In the genomic region with DNA sequence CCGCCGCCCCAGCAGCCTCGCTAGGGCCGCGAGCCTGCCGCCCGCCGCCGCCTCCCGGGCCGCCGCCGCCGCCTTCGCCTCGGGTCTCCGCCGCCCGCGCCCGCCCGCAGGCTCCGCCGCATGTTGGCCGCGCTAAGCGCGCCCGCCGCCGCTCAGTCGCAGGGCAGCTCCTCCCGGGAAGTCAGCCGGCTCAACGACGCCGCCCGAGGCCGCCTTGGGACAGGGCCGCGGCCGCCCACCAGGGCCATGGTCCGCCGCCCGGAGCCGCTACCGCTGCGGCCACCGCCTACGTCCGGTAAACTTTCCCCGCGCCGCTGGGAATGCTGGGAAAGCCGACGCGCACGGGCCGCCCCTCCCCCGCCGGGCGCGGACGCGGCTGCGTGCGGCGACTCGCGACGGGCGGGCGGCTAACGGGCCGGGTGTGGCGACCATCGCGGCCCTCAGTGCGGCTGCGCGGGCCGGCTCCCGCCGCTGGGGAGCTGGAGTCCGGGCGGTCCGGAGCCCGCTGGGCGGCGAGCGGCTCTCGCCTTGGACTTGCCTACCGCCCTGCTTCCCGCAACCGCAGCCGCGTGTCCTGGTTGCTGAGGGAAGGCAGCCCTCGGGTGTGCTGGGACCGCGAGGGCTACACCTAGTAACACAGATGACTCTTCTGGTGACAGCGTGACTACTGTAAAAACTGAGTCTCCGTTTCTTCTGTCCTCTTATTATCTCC, we compare ENCODE assay signal across 8 mouse cellular contexts. TPM values are rescaled to one million over a fixed set of nuclear protein-coding genes. Genes with fewer than 3 reads are reported as not detected.
DNase-seq lines count a peak whose midpoint lies in the region; ATAC-seq and TF ChIP-seq lines count a peak whose summit lies in the region.

Gene Sav1 (minus strand): TSS at position 217 of the 712 bp plus-strand sequence.

- H3K27me3 ChIP-seq in embryonic facial prominence, embryonic 14.5 days (replicated peaks; ENCODE audit: control insufficient read depth, insufficient read depth, low read length): no peaks in the 10 kb centered on the region
- no peaks in the 10 kb centered on the region for H3K27me3 ChIP-seq in heart, adult 2 months (ENCODE audit: control insufficient read depth, insufficient read depth, low read length)
- H3K27me3 ChIP-seq in limb, embryonic 12.5 days: no peaks in the 10 kb centered on the region
- no peaks in the 10 kb centered on the region for H3K27me3 ChIP-seq in midbrain, embryonic 14.5 days (ENCODE audit: control insufficient read depth, insufficient read depth, low read length)

- H3K4me3 ChIP-seq in bone marrow, adult 2 months (replicated peaks; ENCODE audit: control insufficient read depth, low read depth, low read length): peak within 1 kb of the TSS; percentile 99
- peak within 1 kb of the TSS; percentile 90 for H3K4me3 ChIP-seq in embryonic facial prominence, embryonic 14.5 days (ENCODE audit: low read depth, low read length)
- peak within 1 kb of the TSS; percentile 81 for H3K4me3 ChIP-seq in heart, adult 2 months
- peak within 1 kb of the TSS; percentile 86 for H3K4me3 ChIP-seq in limb, embryonic 12.5 days (replicated peaks)
- H3K4me3 ChIP-seq in midbrain, embryonic 14.5 days (replicated peaks; ENCODE audit: low read depth, low read length): peak within 1 kb of the TSS; percentile 80

- intact Hi-C loops in heart, adult 2 months (cut with DNase I): loop anchor here (5.0 kb wide), 2 partner anchors 75 to 160 kb away; no protein-coding TSS in a partner anchor

- under 1% methylated on average over 89 of the region's 102 CpGs for WGBS in bone marrow, adult 2 months
- WGBS in embryonic facial prominence, embryonic 14.5 days: 0% methylated on average over 31 of the region's 102 CpGs
- under 1% methylated on average over 101 of the region's 102 CpGs for WGBS in heart, adult 2 months
- under 1% methylated on average over 95 of the region's 102 CpGs for WGBS in limb, embryonic 12.5 days
- under 1% methylated on average over 96 of the region's 102 CpGs for WGBS in midbrain, embryonic 14.5 days

- H3K9me3 ChIP-seq in embryonic facial prominence, embryonic 14.5 days (ENCODE audit: control insufficient read depth, low read length): no peaks in the 10 kb centered on the region
- H3K9me3 ChIP-seq in limb, embryonic 12.5 days: no peaks in the 10 kb centered on the region
- no peaks in the 10 kb centered on the region for H3K9me3 ChIP-seq in midbrain, embryonic 14.5 days (ENCODE audit: control insufficient read depth, low read length)

- 0 out of 2 replicates have a peak, but pooled peaks have one; percentile 6 for TF ChIP-seq EP300 in heart, adult 2 months (IDR thresholded peaks at IDR 0.05; ENCODE audit: insufficient read depth, low read depth, low read length)

- peak within 1 kb of the TSS; percentile 96 for H3K9ac ChIP-seq in embryonic facial prominence, embryonic 14.5 days (ENCODE audit: low read depth, low read length)
- H3K9ac ChIP-seq in heart, adult 2 months (ENCODE audit: low read depth, low read length): peak within 1 kb of the TSS; percentile 83
- peak within 1 kb of the TSS; percentile 95 for H3K9ac ChIP-seq in limb, embryonic 12.5 days (replicated peaks)
- H3K9ac ChIP-seq in midbrain, embryonic 14.5 days (replicated peaks; ENCODE audit: low read length): peak within 1 kb of the TSS; percentile 83

- H3K4me2 ChIP-seq in embryonic facial prominence, embryonic 14.5 days (ENCODE audit: low read depth, low read length): peak within 1 kb of the TSS; percentile 71
- H3K4me2 ChIP-seq in limb, embryonic 12.5 days: peak within 1 kb of the TSS; percentile 66
- peak within 1 kb of the TSS; percentile 75 for H3K4me2 ChIP-seq in midbrain, embryonic 14.5 days (ENCODE audit: low read length)

- H3K27ac ChIP-seq in bone marrow, adult 2 months (ENCODE audit: control insufficient read depth, insufficient read depth, low read depth, low read length, poor library complexity): peak within 1 kb of the TSS; percentile 93
- H3K27ac ChIP-seq in embryonic facial prominence, embryonic 14.5 days (replicated peaks; ENCODE audit: low read depth, low read length): peak within 1 kb of the TSS; percentile 95
- H3K27ac ChIP-seq in heart, adult 2 months: peak within 1 kb of the TSS; percentile 95
- peak within 1 kb of the TSS; percentile 92 for H3K27ac ChIP-seq in limb, embryonic 12.5 days
- peak within 1 kb of the TSS; percentile 85 for H3K27ac ChIP-seq in midbrain, embryonic 14.5 days (replicated peaks; ENCODE audit: low read depth, low read length)

- peak; percentile 91 for ATAC-seq in embryonic facial prominence, embryonic 14.5 days (ENCODE audit: low read depth)
- ATAC-seq in limb, embryonic 12.5 days (ENCODE audit: insufficient number of reproducible peaks, insufficient read depth, low FRiP score, low TSS enrichment, low read depth): peak; percentile 85
- ATAC-seq in midbrain, embryonic 14.5 days (ENCODE audit: low FRiP score, low TSS enrichment): peak; percentile 94

- H3K79me2 ChIP-seq in heart, adult 2 months (replicated peaks; ENCODE audit: control insufficient read depth, insufficient read depth, low read length): peaks cover 5% of the 10 kb centered on the region; the same call in 1 of the 2 replicates

- H3K36me3 ChIP-seq in embryonic facial prominence, embryonic 14.5 days (ENCODE audit: control insufficient read depth, insufficient read depth, low read length): peaks cover 26% of the 10 kb centered on the region
- peaks cover 31% of the 10 kb centered on the region for H3K36me3 ChIP-seq in heart, adult 2 months (ENCODE audit: control insufficient read depth, insufficient read depth, low read length)
- peaks cover 25% of the 10 kb centered on the region for H3K36me3 ChIP-seq in limb, embryonic 12.5 days
- H3K36me3 ChIP-seq in midbrain, embryonic 14.5 days (ENCODE audit: control insufficient read depth, insufficient read depth, low read length): peaks cover 19% of the 10 kb centered on the region

- no peaks in the 10 kb centered on the region for H3K4me1 ChIP-seq in bone marrow, adult 2 months (ENCODE audit: control insufficient read depth, insufficient read depth, low read length)
- H3K4me1 ChIP-seq in embryonic facial prominence, embryonic 14.5 days (ENCODE audit: control insufficient read depth, insufficient read depth, low read length): peaks cover 11% of the 10 kb centered on the region
- H3K4me1 ChIP-seq in heart, adult 2 months (ENCODE audit: control insufficient read depth, insufficient read depth, low read length): peaks cover 3% of the 10 kb centered on the region
- peaks cover 8% of the 10 kb centered on the region for H3K4me1 ChIP-seq in limb, embryonic 12.5 days (replicated peaks)
- peaks cover 7% of the 10 kb centered on the region; the same call in 1 of the 2 replicates for H3K4me1 ChIP-seq in midbrain, embryonic 14.5 days (ENCODE audit: control insufficient read depth, insufficient read depth, low read length)

- no peak for TF ChIP-seq CTCF in bone marrow, adult 2 months (IDR thresholded peaks at IDR 0.05; ENCODE audit: control insufficient read depth, insufficient read depth, low read length)
- TF ChIP-seq CTCF in heart, adult 2 months (IDR thresholded peaks at IDR 0.05): peak; percentile 45

- DNase-seq in 416B (ENCODE audit: low read depth): peak; percentile 66
- peak; percentile 88 for DNase-seq in embryonic facial prominence, embryonic 14.5 days (ENCODE audit: low spot score)
- peak; percentile 96 to 97 for DNase-seq in heart, adult 2 months
- peak; percentile 86 to 88 for DNase-seq in kidney, adult 8-10 months
- peak; percentile 94 for DNase-seq in midbrain, embryonic 14.5 days
- peak; percentile 90 for DNase-seq in spleen, adult 12 weeks (ENCODE audit: low spot score)

- TF ChIP-seq POLR2A in bone marrow, adult 2 months (IDR thresholded peaks at IDR 0.05; ENCODE audit: borderline replicate concordance, control insufficient read depth, low read depth, low read length): peak; percentile 63; the same call in 1 of the 2 replicates
- TF ChIP-seq POLR2A in heart, adult 2 months (IDR thresholded peaks at IDR 0.05; ENCODE audit: insufficient read depth, low read depth, low read length): peak; percentile 88

RNA-seq across cellular contexts. Expression of gene Sav1, which starts in this region (rescaled TPM):
- polyA plus RNA-seq in bone marrow, adult 2 months (2011; ENCODE audit: insufficient read depth, insufficient read length, low replicate concordance, missing spikeins): 22.9 and 28.9 TPM in 2 replicates
- 10.4 and 12.0 TPM in 2 replicates for polyA plus RNA-seq in embryonic facial prominence, embryonic 14.5 days (2014; fragmentation: Nextera tagmentation; extraction: Ambion mirVana)
- 10 to 100 TPM; 21.3 to 23.6 TPM for total RNA-seq in heart, adult 2 months (2021)
- 13.5 and 25.8 TPM in 2 replicates for polyA plus RNA-seq in heart, adult 2 months (2012; rRNA removed)
- polyA plus RNA-seq in limb, embryonic 12.5 days (2016; fragmentation: Nextera tagmentation; extraction: Ambion mirVana): 12.2 and 13.3 TPM in 2 replicates
- polyA plus RNA-seq in midbrain, embryonic 14.5 days (2014; fragmentation: Nextera tagmentation; extraction: Ambion mirVana): 3.3 and 3.6 TPM in 2 replicates

Comparison
In these comparisons a context has a peak if more than half of its experiments do, and no peak if none do; other contexts are left out.
1. Peak in every context shown above with its lines: DNase-seq, ATAC-seq, H3K4me3 ChIP-seq and H3K27ac ChIP-seq.